Comparison of ENCODE assay signal across 13 mouse cellular contexts in genomic region chr7:88056438-88056837, GRCm38 (mm10).
"Had no signal": no experiment of that assay in that cellular context is flagged by ENCODE, and none has a peak within 500 bp of the region (broad histone marks: within the 10 kb centered on the region; RNA-seq: fewer than 3 reads in every experiment).

No protein-coding gene starts in this region.

- H3K4me1 ChIP-seq: limb, embryonic 12.5 days; liver, embryonic 13.5 days; midbrain, embryonic 12.5 days had no signal

- H3K27ac ChIP-seq: left cerebral cortex, adult 2 months; limb, embryonic 12.5 days; liver, embryonic 13.5 days; midbrain, embryonic 12.5 days had no signal

- H3K4me2 ChIP-seq: limb, embryonic 12.5 days; liver, embryonic 13.5 days; midbrain, embryonic 12.5 days had no signal

- H3K4me3 ChIP-seq: left cerebral cortex, adult 2 months; limb, embryonic 12.5 days; liver, embryonic 13.5 days; midbrain, embryonic 12.5 days had no signal

- ATAC-seq: liver, postnatal 0 days; lung, postnatal 0 days had no signal

- H3K27me3 ChIP-seq: limb, embryonic 12.5 days; liver, embryonic 13.5 days; midbrain, embryonic 12.5 days had no signal

- H3K36me3 ChIP-seq: limb, embryonic 12.5 days; liver, embryonic 13.5 days; midbrain, embryonic 12.5 days had no signal

- H3K9ac ChIP-seq: limb, embryonic 12.5 days; liver, embryonic 13.5 days; liver, postnatal 0 days; midbrain, embryonic 12.5 days had no signal

- DNase-seq: kidney, adult 8-10 months; kidney, postnatal 25 days; liver; liver, embryonic 13.5 days; liver, postnatal 0 days; lung, postnatal 36 days; spleen, adult 18-20 months; thymus, adult 18-20 months; thymus, postnatal 14 days had no signal

- H3K9me3 ChIP-seq: limb, embryonic 12.5 days; liver, embryonic 13.5 days; midbrain, embryonic 12.5 days had no signal
